Mouse (Mus musculus) megakaryocyte, embryonic 14.5 days (primary cell): ENCODE measurements around the gene Slc35e1.

Experiments used
- FLI1 ChIP-seq: IDR thresholded peaks from 2 replicates; pipeline ENCODE4 v1.6.1; 2012; ENCODE audit warnings: low read length, inconsistent platforms, mixed read lengths
- GATA1 ChIP-seq: IDR thresholded peaks from 3 replicates; pipeline ENCODE4 v1.6.1; 2012; ENCODE audit warnings: mixed read lengths, low read length, inconsistent platforms, borderline replicate concordance

DNA sequence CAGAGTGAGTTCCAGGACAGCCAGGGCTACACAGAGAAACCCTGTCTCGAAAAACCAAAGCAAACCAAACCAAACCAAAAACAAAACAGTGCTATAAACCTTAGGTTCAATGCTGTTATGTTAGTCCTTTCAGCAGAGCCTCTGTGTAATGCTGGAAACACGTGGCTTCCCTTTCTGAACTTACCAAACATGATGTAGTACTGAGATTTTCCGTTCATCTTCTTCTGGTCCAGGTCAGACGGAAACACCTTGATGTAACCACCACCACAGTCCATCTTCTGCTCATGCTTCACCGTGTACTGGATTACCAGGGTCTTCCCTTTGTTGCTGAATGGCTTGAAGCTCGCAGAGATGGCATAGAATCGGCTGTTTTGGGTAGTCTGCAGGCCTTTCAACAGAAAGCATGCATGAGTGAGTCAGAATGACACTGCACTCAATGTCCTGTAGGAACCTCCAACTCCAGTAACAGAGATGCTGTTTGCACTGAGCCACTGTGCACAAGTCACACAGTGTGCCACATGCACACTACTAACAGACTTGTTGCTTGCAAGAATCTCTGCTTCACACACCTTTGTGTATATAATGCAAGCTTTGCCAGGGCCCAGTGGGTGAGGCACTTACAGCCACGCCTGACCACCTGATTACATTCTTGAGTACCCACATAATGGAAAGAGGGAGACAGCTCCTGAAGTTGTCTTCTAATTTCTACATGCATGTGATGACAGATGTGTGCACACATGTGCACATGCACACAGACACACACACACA is 54.0 kb downstream of the Slc35e1 start:
- TF ChIP-seq GATA1 (no peak), FLI1 (no peak)
